In genomic region chr1:177607565-177607964, GRCm38 (mm10) we compare ENCODE assay signal across 14 mouse cellular contexts.
"Had no signal": no experiment of that assay in that cellular context is flagged by ENCODE, and none has a peak within 500 bp of the region (broad histone marks: within the 10 kb centered on the region; RNA-seq: fewer than 3 reads in every experiment).

No protein-coding gene starts in this region.

- H3K27me3 ChIP-seq: limb, embryonic 13.5 days; midbrain, embryonic 13.5 days; neural tube, embryonic 15.5 days had no signal

- H3K36me3 ChIP-seq: limb, embryonic 13.5 days; midbrain, embryonic 13.5 days; neural tube, embryonic 15.5 days had no signal

- ATAC-seq: midbrain, embryonic 13.5 days had no signal

- H3K27ac ChIP-seq: layer of hippocampus, adult 2 months; limb, embryonic 13.5 days; liver, embryonic 14.5 days; midbrain, embryonic 13.5 days; neural tube, embryonic 15.5 days had no signal

- H3K9me3 ChIP-seq: limb, embryonic 13.5 days; midbrain, embryonic 13.5 days; neural tube, embryonic 15.5 days had no signal

- H3K4me2 ChIP-seq: limb, embryonic 13.5 days; midbrain, embryonic 13.5 days; neural tube, embryonic 15.5 days had no signal

- H3K4me1 ChIP-seq: limb, embryonic 13.5 days had no signal

- DNase-seq: kidney, postnatal 10 days; kidney, postnatal 4 days; left cerebral cortex, postnatal 4 days; lung, adult 18-20 months; right cerebral cortex, adult 18-20 months; right cerebral cortex, postnatal 25 days; thymus, adult 18-20 months; thymus, postnatal 14 days had no signal

- H3K9ac ChIP-seq: limb, embryonic 13.5 days; liver, embryonic 14.5 days; midbrain, embryonic 13.5 days; neural tube, embryonic 15.5 days had no signal

- H3K4me3 ChIP-seq: layer of hippocampus, adult 2 months; limb, embryonic 13.5 days; midbrain, embryonic 13.5 days; myocyte; neural tube, embryonic 15.5 days had no signal
